Mouse (Mus musculus) midbrain, embryonic 13.5 days (tissue): ENCODE results near the gene Armc2. TPM values are rescaled to one million over a fixed set of nuclear protein-coding genes. Genes with fewer than 3 reads are reported as not detected.
A peak's percentile ranks its signal among the peaks of the same experiment; 100 is the strongest.
"Not testable (repeated sequence)": the region's sequence is repeated elsewhere in the genome, so short reads cannot be mapped to it uniquely, and the experiment has no call there.

Experiments used
- ATAC-seq: fragments of 200-750 bp; cut with Nextera tagmentation; 2 replicates; pipeline ENCODE4 v1.8.0; 2017; ENCODE audit warnings: mild to moderate bottlenecking, moderate TSS enrichment, moderate library complexity
- H3K27ac ChIP-seq: fragments of 300-500 bp; sonication (generic); 2 replicates; pipeline ENCODE4 v1.5.1; 2015; ENCODE audit warnings: inconsistent platforms, mild to moderate bottlenecking, moderate library complexity
- H3K27me3 ChIP-seq: fragments of 300-500 bp; sonication (generic); 2 replicates; pipeline ENCODE4 v1.6.1; 2015; ENCODE audit warnings: mild to moderate bottlenecking, inconsistent platforms
- H3K36me3 ChIP-seq: fragments of 300-500 bp; sonication (generic); 2 replicates; pipeline ENCODE4 v1.6.1; 2015; ENCODE audit warnings: mild to moderate bottlenecking, inconsistent platforms
- H3K4me1 ChIP-seq: fragments of 300-500 bp; sonication (generic); replicated peaks from 2 replicates; pipeline ENCODE4 v1.6.1; 2015; ENCODE audit warnings: inconsistent platforms
- H3K4me2 ChIP-seq: fragments of 300-500 bp; sonication (generic); replicated peaks from 2 replicates; pipeline ENCODE4 v1.6.1; 2015; ENCODE audit warnings: moderate library complexity, mild to moderate bottlenecking, inconsistent platforms
- H3K4me3 ChIP-seq: fragments of 300-500 bp; sonication (generic); replicated peaks from 2 replicates; pipeline ENCODE4 v1.5.1; 2015; ENCODE audit warnings: mild to moderate bottlenecking, inconsistent platforms
- H3K9ac ChIP-seq: fragments of 300-500 bp; sonication (generic); replicated peaks from 2 replicates; pipeline ENCODE4 v1.6.1; 2015; ENCODE audit warnings: mild to moderate bottlenecking, inconsistent platforms
- H3K9me3 ChIP-seq: fragments of 300-500 bp; sonication (generic); 2 replicates; pipeline ENCODE4 v1.6.1; 2016; ENCODE audit warnings: mild to moderate bottlenecking, inconsistent platforms
- WGBS: fragments of 180-500 bp; shearing (Covaris S2); methylation state at CpG from one replicate; pipeline ENCODE4 v1.1.7; 2015; 5-methylcytosine and 5-hydroxymethylcytosine counted together
- polyA plus RNA-seq: library from polyadenylated mRNA; unstranded; fragments of >200 nt; fragmentation: Nextera tagmentation; extraction: Ambion mirVana; gene quantifications from 2 replicates; pipeline ENCODE4 v1.2.1, GENCODE M21; 2015

Gene Armc2
- polyA plus RNA-seq, 1 experiment from 2014 or later, result 6.8 TPM

GRCm38 (mm10) chr10:41958677-41959274, 59.5 kb downstream of the Armc2 start:
- ATAC-seq, result no peak
- WGBS, result 97% methylated on average over 19 of the region's 19 CpGs
- Histone ChIP-seq H3K4me2 (no peak overlapping the region), H3K9ac (no peak overlapping the region), H3K36me3 (no peaks in the 10 kb centered on the region), H3K4me1 (no peaks in the 10 kb centered on the region), H3K4me3 (no peak overlapping the region), H3K9me3 (0 out of 2 replicates have a peak, but pooled peaks cover 2% of the 10 kb centered on the region), H3K27ac (no peak overlapping the region), H3K27me3 (no peaks in the 10 kb centered on the region)

GRCm38 (mm10) chr10:41957421-41958225, 60.6 kb downstream of the Armc2 start:
- H3K4me1 ChIP-seq, result no peaks in the 10 kb centered on the region
- H3K9me3 ChIP-seq, result 0 out of 2 replicates have a peak, but pooled peaks cover 2% of the 10 kb centered on the region
- WGBS, result 93% methylated on average over 18 of the region's 18 CpGs
- no peak overlapping the region for H3K27ac ChIP-seq
- H3K4me3 ChIP-seq, result no peak overlapping the region
- no peak for ATAC-seq
- no peak overlapping the region for H3K9ac ChIP-seq
- H3K27me3 ChIP-seq, result no peaks in the 10 kb centered on the region
- no peaks in the 10 kb centered on the region for H3K36me3 ChIP-seq
- H3K4me2 ChIP-seq, result no peak overlapping the region

- H3K4me2 ChIP-seq, result no peak overlapping the region
- no peaks in the 10 kb centered on the region for H3K27me3 ChIP-seq
- no peak overlapping the region for H3K27ac ChIP-seq
- no peak for ATAC-seq
- WGBS, result 96% methylated on average over 5 of the region's 5 CpGs
- H3K4me3 ChIP-seq, result no peak overlapping the region
- H3K4me1 ChIP-seq, result no peaks in the 10 kb centered on the region
- H3K36me3 ChIP-seq, result no peaks in the 10 kb centered on the region
- no peaks in the 10 kb centered on the region for H3K9me3 ChIP-seq
- no peak overlapping the region for H3K9ac ChIP-seq
Measured at GRCm38 (mm10) chr10:41953528-41953864, 64.7 kb downstream of the Armc2 start.

GRCm38 (mm10) chr10:41952850-41953527, 65.3 kb downstream of the Armc2 start:
- no peak overlapping the region for H3K4me2 ChIP-seq
- no peak overlapping the region for H3K4me3 ChIP-seq
- H3K27ac ChIP-seq, result no peak overlapping the region
- no peaks in the 10 kb centered on the region for H3K36me3 ChIP-seq
- H3K9ac ChIP-seq, result no peak overlapping the region
- WGBS, result 94% methylated on average over 14 of the region's 14 CpGs
- no peaks in the 10 kb centered on the region for H3K9me3 ChIP-seq
- no peak for ATAC-seq
- no peaks in the 10 kb centered on the region for H3K27me3 ChIP-seq
- no peaks in the 10 kb centered on the region for H3K4me1 ChIP-seq

GRCm38 (mm10) chr10:41952354-41952753, 65.9 kb downstream of the Armc2 start:
- 95% methylated on average over 8 of the region's 10 CpGs for WGBS
- not testable (repeated sequence) for H3K36me3 ChIP-seq, H3K27ac ChIP-seq, H3K4me1 ChIP-seq, H3K27me3 ChIP-seq, H3K9me3 ChIP-seq, H3K4me2 ChIP-seq, ATAC-seq, H3K4me3 ChIP-seq, H3K9ac ChIP-seq

GRCm38 (mm10) chr10:41939090-41939489, 79.2 kb downstream of the Armc2 start:
- WGBS, result 65% methylated on average over 4 of the region's 4 CpGs

GRCm38 (mm10) chr10:41937176-41937575, 81.1 kb downstream of the Armc2 start:
- Histone ChIP-seq H3K9me3 (no peaks in the 10 kb centered on the region), H3K27me3 (no peaks in the 10 kb centered on the region), H3K9ac (no peak overlapping the region), H3K36me3 (no peaks in the 10 kb centered on the region), H3K27ac (no peak overlapping the region), H3K4me1 (peaks cover 30% of the 10 kb centered on the region), H3K4me2 (no peak overlapping the region), H3K4me3 (no peak overlapping the region)
- WGBS, result 54% methylated on average over 4 of the region's 4 CpGs
- no peak for ATAC-seq

More at GRCm38 (mm10) chr10:41939090-41939489, 79.2 kb downstream of the Armc2 start:
- no peak overlapping the region for H3K4me2 ChIP-seq
- no peak overlapping the region for H3K27ac ChIP-seq
- H3K9ac ChIP-seq, result no peak overlapping the region
- H3K36me3 ChIP-seq, result no peaks in the 10 kb centered on the region
- no peak for ATAC-seq
- H3K4me1 ChIP-seq, result peaks cover 28% of the 10 kb centered on the region
- no peaks in the 10 kb centered on the region for H3K27me3 ChIP-seq
- H3K9me3 ChIP-seq, result no peaks in the 10 kb centered on the region
- H3K4me3 ChIP-seq, result no peak overlapping the region

- no peak for ATAC-seq
- Histone ChIP-seq H3K4me1 (peaks cover 36% of the 10 kb centered on the region), H3K36me3 (no peaks in the 10 kb centered on the region), H3K9ac (no peak overlapping the region), H3K9me3 (no peaks in the 10 kb centered on the region), H3K27me3 (no peaks in the 10 kb centered on the region), H3K27ac (no peak overlapping the region), H3K4me3 (no peak overlapping the region), H3K4me2 (no peak overlapping the region)
- 74% methylated on average over 4 of the region's 4 CpGs for WGBS
Measured at GRCm38 (mm10) chr10:41936100-41936499, 82.1 kb downstream of the Armc2 start.

- no peak overlapping the region for H3K9ac ChIP-seq
- peaks cover 36% of the 10 kb centered on the region for H3K4me1 ChIP-seq
- H3K27me3 ChIP-seq, result no peaks in the 10 kb centered on the region
- H3K27ac ChIP-seq, result peak overlapping the region; percentile 69
- no peaks in the 10 kb centered on the region for H3K36me3 ChIP-seq
- peak overlapping the region; percentile 52 for H3K4me2 ChIP-seq
- ATAC-seq, result no peak
- no peaks in the 10 kb centered on the region for H3K9me3 ChIP-seq
- no peak overlapping the region for H3K4me3 ChIP-seq
Measured at GRCm38 (mm10) chr10:41935476-41935829, 82.8 kb downstream of the Armc2 start.

- H3K9me3 ChIP-seq, result no peaks in the 10 kb centered on the region
- no peaks in the 10 kb centered on the region for H3K36me3 ChIP-seq
- no peaks in the 10 kb centered on the region for H3K27me3 ChIP-seq
- ATAC-seq, result peak; percentile 91
- peaks cover 36% of the 10 kb centered on the region for H3K4me1 ChIP-seq
- H3K9ac ChIP-seq, result peak overlapping the region; percentile 36; the same call in 1 of the 2 replicates
- H3K4me2 ChIP-seq, result peak overlapping the region; percentile 52
- 9% methylated on average over 21 of the region's 21 CpGs for WGBS
- peak overlapping the region; percentile 23 for H3K4me3 ChIP-seq
- peak overlapping the region; percentile 69 for H3K27ac ChIP-seq
Measured at GRCm38 (mm10) chr10:41934633-41935475, 83.4 kb downstream of the Armc2 start.

GRCm38 (mm10) chr10:41933536-41933935, 84.7 kb downstream of the Armc2 start:
- H3K4me1 ChIP-seq, result peaks cover 36% of the 10 kb centered on the region
- 77% methylated on average over 6 of the region's 6 CpGs for WGBS
- no peaks in the 10 kb centered on the region for H3K9me3 ChIP-seq
- no peak overlapping the region for H3K27ac ChIP-seq
- H3K36me3 ChIP-seq, result no peaks in the 10 kb centered on the region
- H3K9ac ChIP-seq, result no peak overlapping the region
- no peak for ATAC-seq
- peaks cover 3% of the 10 kb centered on the region; the same call in 1 of the 2 replicates for H3K27me3 ChIP-seq
- no peak overlapping the region for H3K4me3 ChIP-seq
- no peak overlapping the region for H3K4me2 ChIP-seq
